Comparison of ENCODE assay signal across 9 mouse cellular contexts in the genomic region with DNA sequence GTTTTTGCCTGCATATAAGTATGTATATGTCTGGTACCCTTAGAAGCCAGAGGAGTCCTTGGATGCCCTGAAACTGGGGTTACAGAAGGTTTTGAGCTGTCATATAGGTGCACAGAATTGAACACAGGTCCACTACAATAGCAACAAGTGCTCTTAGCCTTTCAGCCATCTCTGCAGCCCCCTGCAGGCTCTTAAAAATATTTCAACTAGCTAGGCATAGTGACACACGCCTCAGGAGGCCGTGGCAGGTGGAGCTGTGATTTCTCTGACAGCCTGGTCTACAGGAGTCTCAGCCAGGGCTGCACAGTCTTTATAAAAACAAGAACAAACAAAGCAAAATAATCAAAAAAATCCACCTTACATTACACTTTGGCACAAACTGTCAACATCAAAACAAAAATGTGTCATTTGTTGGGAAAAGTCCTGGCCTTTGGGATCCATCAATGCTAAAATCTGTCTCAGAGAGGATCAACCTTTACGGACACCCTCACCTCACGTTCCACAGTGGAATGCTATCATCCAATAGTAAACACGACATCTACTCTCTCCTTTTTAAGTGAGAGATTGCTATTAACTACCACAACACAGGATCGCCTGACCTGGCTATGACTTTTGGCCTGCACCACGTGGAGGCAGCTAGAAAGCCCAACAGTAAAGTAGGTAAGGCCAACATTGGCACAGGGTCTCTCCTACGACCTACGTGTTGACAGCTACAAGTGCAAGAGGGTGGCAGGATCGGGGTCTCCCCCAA. TPM values are rescaled to one million over a fixed set of nuclear protein-coding genes. Genes with fewer than 3 reads are reported as not detected.
A peak's percentile ranks its signal among the peaks of the same experiment; 100 is the strongest.
DNase-seq lines count a peak whose midpoint lies in the region; ATAC-seq and TF ChIP-seq lines count a peak whose summit lies in the region.
"Had no signal": no experiment of that assay in that cellular context is flagged by ENCODE, and none has a peak within 500 bp of the region (broad histone marks: within the 10 kb centered on the region; RNA-seq: fewer than 3 reads in every experiment).

No protein-coding gene starts in this region.

- no peaks in the 10 kb centered on the region for H3K27me3 ChIP-seq in lung, embryonic 14.5 days (ENCODE audit: insufficient read depth, low read length)
- H3K27me3 ChIP-seq in hindbrain, embryonic 10.5 days (ENCODE audit: insufficient read depth, poor library complexity, severe bottlenecking): no peaks in the 10 kb centered on the region
- no peaks in the 10 kb centered on the region for H3K27me3 ChIP-seq in liver, embryonic 11.5 days (replicated peaks; ENCODE audit: control insufficient read depth, insufficient read depth, low read length)
- no peaks in the 10 kb centered on the region for H3K27me3 ChIP-seq in neural tube, embryonic 13.5 days

- peaks cover 23% of the 10 kb centered on the region for H3K36me3 ChIP-seq in lung, embryonic 14.5 days (ENCODE audit: insufficient read depth)
- H3K36me3 ChIP-seq in hindbrain, embryonic 10.5 days: peaks cover 34% of the 10 kb centered on the region
- peaks cover 18% of the 10 kb centered on the region for H3K36me3 ChIP-seq in liver, embryonic 11.5 days (ENCODE audit: control insufficient read depth, insufficient read depth, low read length)
- H3K36me3 ChIP-seq in neural tube, embryonic 13.5 days: peaks cover 26% of the 10 kb centered on the region

- DNase-seq in lung, embryonic 14.5 days: peak; percentile 68
- no peak for DNase-seq in lung, postnatal 14 days
- peak; percentile 56 for DNase-seq in brain, adult 2 months (ENCODE audit: low read depth, low spot score)
- DNase-seq in hindbrain, embryonic 10.5 days (ENCODE audit: low spot score): no peak
- DNase-seq in liver, embryonic 11.5 days (ENCODE audit: low spot score): no peak
- DNase-seq in left cerebral cortex, adult 9 months (ENCODE audit: low spot score in 2 of 2): no peak
- no peak for DNase-seq in urinary bladder, adult 2 months (ENCODE audit: low spot score)

- H3K4me3 ChIP-seq in lung, embryonic 14.5 days (ENCODE audit: low read depth, low read length): peak overlapping the region; percentile 91
- peak overlapping the region; percentile 91 for H3K4me3 ChIP-seq in hindbrain, embryonic 10.5 days
- peak overlapping the region; percentile 83 for H3K4me3 ChIP-seq in liver, embryonic 11.5 days (ENCODE audit: low read depth, low read length)
- peak overlapping the region; percentile 90 for H3K4me3 ChIP-seq in neural tube, embryonic 13.5 days

- peak overlapping the region; percentile 75 for H3K9ac ChIP-seq in lung, embryonic 14.5 days
- H3K9ac ChIP-seq in liver, embryonic 11.5 days (ENCODE audit: low read depth, low read length): peak overlapping the region; percentile 87
- H3K9ac ChIP-seq in neural tube, embryonic 13.5 days: peak overlapping the region; percentile 82

- peaks cover 10% of the 10 kb centered on the region for H3K4me1 ChIP-seq in lung, embryonic 14.5 days (ENCODE audit: insufficient read depth)
- peaks cover 40% of the 10 kb centered on the region for H3K4me1 ChIP-seq in hindbrain, embryonic 10.5 days (replicated peaks)
- peaks cover 18% of the 10 kb centered on the region for H3K4me1 ChIP-seq in liver, embryonic 11.5 days (replicated peaks; ENCODE audit: control insufficient read depth, insufficient read depth, low read length)
- peaks cover 31% of the 10 kb centered on the region for H3K4me1 ChIP-seq in neural tube, embryonic 13.5 days (replicated peaks)

- WGBS in lung, embryonic 14.5 days: 1% methylated on average over 10 of the region's 10 CpGs
- 5% methylated on average over 10 of the region's 10 CpGs for WGBS in hindbrain, embryonic 10.5 days
- WGBS in liver, embryonic 11.5 days: 2% methylated on average over 10 of the region's 10 CpGs
- 2% methylated on average over 10 of the region's 10 CpGs for WGBS in neural tube, embryonic 13.5 days

- peak overlapping the region; percentile 84 for H3K4me2 ChIP-seq in lung, embryonic 14.5 days
- peak overlapping the region; percentile 97 for H3K4me2 ChIP-seq in liver, embryonic 11.5 days
- H3K4me2 ChIP-seq in neural tube, embryonic 13.5 days: peak overlapping the region; percentile 100

- no peak; the same call in 1 of the 2 replicates for ATAC-seq in lung, embryonic 14.5 days (ENCODE audit: insufficient read depth)
- ATAC-seq in liver, embryonic 11.5 days (replicated peaks; ENCODE audit: low FRiP score): peak; percentile 30
- peak; percentile 49 for ATAC-seq in neural tube, embryonic 13.5 days (ENCODE audit: low read depth)

- peak overlapping the region; percentile 36; the same call in 1 of the 2 replicates for H3K27ac ChIP-seq in lung, embryonic 14.5 days (ENCODE audit: low read depth)
- H3K27ac ChIP-seq in hindbrain, embryonic 10.5 days: peak overlapping the region; percentile 86
- H3K27ac ChIP-seq in liver, embryonic 11.5 days (ENCODE audit: low read depth, low read length): 0 out of 2 replicates have a peak overlapping the region, but pooled peaks have one; percentile 43
- 0 out of 2 replicates have a peak overlapping the region, but pooled peaks have one; percentile 54 for H3K27ac ChIP-seq in neural tube, embryonic 13.5 days (replicated peaks)

- no peaks in the 10 kb centered on the region for H3K9me3 ChIP-seq in lung, embryonic 14.5 days (ENCODE audit: low read depth, low read length)
- H3K9me3 ChIP-seq in hindbrain, embryonic 10.5 days: no peaks in the 10 kb centered on the region
- H3K9me3 ChIP-seq in liver, embryonic 11.5 days (ENCODE audit: control insufficient read depth, low read length): no peaks in the 10 kb centered on the region
- no peaks in the 10 kb centered on the region for H3K9me3 ChIP-seq in neural tube, embryonic 13.5 days

- peak; percentile 51 for TF ChIP-seq CTCF in lung, embryonic 14.5 days (IDR thresholded peaks at IDR 0.05; ENCODE audit: low read depth)

RNA-seq across cellular contexts. Expression of a gene that starts 0.9 kb away (rescaled TPM):
- 96.6 and 102 TPM in 2 replicates for polyA plus RNA-seq in lung, embryonic 14.5 days (2014; fragmentation: Nextera tagmentation; extraction: Ambion mirVana)
- 110 and 124 TPM in 2 replicates for polyA plus RNA-seq in hindbrain, embryonic 10.5 days (2016; fragmentation: Nextera tagmentation; extraction: Ambion mirVana)
- polyA plus RNA-seq in liver, embryonic 11.5 days (2014; fragmentation: Nextera tagmentation; extraction: Ambion mirVana): 156 and 161 TPM in 2 replicates
- polyA plus RNA-seq in neural tube, embryonic 13.5 days (2015; fragmentation: Nextera tagmentation; extraction: Ambion mirVana): 75.1 and 76.4 TPM in 2 replicates
- 63.3 and 74.8 TPM in 2 replicates for polyA plus RNA-seq in urinary bladder, adult 2 months (2012; rRNA removed)

RNA-seq across cellular contexts. Expression of a gene that starts 14.5 kb away (rescaled TPM):
- polyA plus RNA-seq in lung, embryonic 14.5 days (2014; fragmentation: Nextera tagmentation; extraction: Ambion mirVana): 8.7 and 8.9 TPM in 2 replicates
- polyA plus RNA-seq in hindbrain, embryonic 10.5 days (2016; fragmentation: Nextera tagmentation; extraction: Ambion mirVana): 13.4 and 14.0 TPM in 2 replicates
- polyA plus RNA-seq in liver, embryonic 11.5 days (2014; fragmentation: Nextera tagmentation; extraction: Ambion mirVana): 1.2 and 1.3 TPM in 2 replicates
- polyA plus RNA-seq in neural tube, embryonic 13.5 days (2015; fragmentation: Nextera tagmentation; extraction: Ambion mirVana): 23.0 and 23.4 TPM in 2 replicates
- 29.3 and 32.1 TPM in 2 replicates for polyA plus RNA-seq in urinary bladder, adult 2 months (2012; rRNA removed)

RNA-seq across cellular contexts. Expression of a gene that starts 25.4 kb away (rescaled TPM):
- 0.41 and 0.86 TPM in 2 replicates for polyA plus RNA-seq in lung, embryonic 14.5 days (2014; fragmentation: Nextera tagmentation; extraction: Ambion mirVana)
- polyA plus RNA-seq in hindbrain, embryonic 10.5 days (2016; fragmentation: Nextera tagmentation; extraction: Ambion mirVana): 0.85 and 1.6 TPM in 2 replicates
- 0.69 and 0.70 TPM in 2 replicates for polyA plus RNA-seq in liver, embryonic 11.5 days (2014; fragmentation: Nextera tagmentation; extraction: Ambion mirVana)
- 10.4 and 12.0 TPM in 2 replicates for polyA plus RNA-seq in neural tube, embryonic 13.5 days (2015; fragmentation: Nextera tagmentation; extraction: Ambion mirVana)
- 2.7 and 3.3 TPM in 2 replicates for polyA plus RNA-seq in urinary bladder, adult 2 months (2012; rRNA removed)

RNA-seq across cellular contexts. Expression of a gene that starts 25.6 kb away (rescaled TPM):
- 0.12 and 0.15 TPM in 2 replicates for polyA plus RNA-seq in lung, embryonic 14.5 days (2014; fragmentation: Nextera tagmentation; extraction: Ambion mirVana)
- 0.31 and 0.67 TPM in 2 replicates for polyA plus RNA-seq in hindbrain, embryonic 10.5 days (2016; fragmentation: Nextera tagmentation; extraction: Ambion mirVana)
- polyA plus RNA-seq in liver, embryonic 11.5 days (2014; fragmentation: Nextera tagmentation; extraction: Ambion mirVana): 0.25 and 0.39 TPM in 2 replicates
- polyA plus RNA-seq in neural tube, embryonic 13.5 days (2015; fragmentation: Nextera tagmentation; extraction: Ambion mirVana): 0.49 and 1.1 TPM in 2 replicates
- 0.91 and 0.93 TPM in 2 replicates for polyA plus RNA-seq in urinary bladder, adult 2 months (2012; rRNA removed)

RNA-seq across cellular contexts. Expression of a gene that starts 30.2 kb away (rescaled TPM):
- not detected in 2 replicates for polyA plus RNA-seq in lung, embryonic 14.5 days (2014; fragmentation: Nextera tagmentation; extraction: Ambion mirVana)
- 0.18 TPM in 1 of 2 replicates, not detected in the other for polyA plus RNA-seq in hindbrain, embryonic 10.5 days (2016; fragmentation: Nextera tagmentation; extraction: Ambion mirVana)
- not detected in 2 replicates for polyA plus RNA-seq in liver, embryonic 11.5 days (2014; fragmentation: Nextera tagmentation; extraction: Ambion mirVana)
- polyA plus RNA-seq in neural tube, embryonic 13.5 days (2015; fragmentation: Nextera tagmentation; extraction: Ambion mirVana): not detected in 2 replicates
- polyA plus RNA-seq in urinary bladder, adult 2 months (2012; rRNA removed): 0.81 and 0.93 TPM in 2 replicates
- polyA plus RNA-seq: large intestine, adult 2 months had no signal

Comparison
In these comparisons a context has a peak if more than half of its experiments do, and no peak if none do; other contexts are left out.
1. DNase-seq: peak in lung, embryonic 14.5 days (single experiment) and brain, adult 2 months (single experiment); none in lung, postnatal 14 days (single experiment), hindbrain, embryonic 10.5 days (single experiment), liver, embryonic 11.5 days (single experiment), left cerebral cortex, adult 9 months (0 of 2) and urinary bladder, adult 2 months (single experiment).
2. H3K27ac ChIP-seq: peak in every context shown above with its lines; median percentile 86 in hindbrain, embryonic 10.5 days; 54 in neural tube, embryonic 13.5 days; 43 in liver, embryonic 11.5 days; 36 in lung, embryonic 14.5 days.
3. Peak in every context shown above with its lines, with median percentiles within 50 percentile points of each other: H3K4me2 ChIP-seq, H3K4me3 ChIP-seq and H3K9ac ChIP-seq.